Mouse (Mus musculus) right cerebral cortex, postnatal 4 days (tissue): ENCODE measurements at regions not wholly inside any gene's neighbourhood (a gene's known extent, or its start where the extent isn't known, plus 50 kb on each side); places are given as distances from the start of the nearest gene placed in this dataset.

ENCODE experiments used
- DNase-seq: peaks from one replicate; pipeline ENCODE4 v3.0.0-alpha.2; 2022

DNA sequence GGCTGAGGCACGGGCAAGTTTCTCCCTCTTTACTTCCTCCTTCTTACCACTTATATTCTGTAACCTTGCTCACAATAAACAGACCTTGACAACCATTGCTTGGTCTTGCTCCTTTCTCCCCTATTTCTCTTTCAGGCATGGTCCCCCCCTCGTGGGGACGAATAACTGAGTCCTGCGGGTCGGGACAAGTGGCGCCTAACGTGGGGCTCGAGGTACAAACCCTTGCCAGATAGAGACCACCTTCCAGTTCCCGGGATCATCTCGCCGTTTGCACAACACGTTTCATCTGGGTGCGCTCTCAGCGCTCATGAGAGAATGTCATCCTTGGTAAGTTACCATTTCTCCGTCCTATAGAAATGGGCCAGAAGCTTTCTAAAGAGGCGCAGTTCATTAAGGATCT, 79.6 kb upstream of the Foxn3 start:
- DNase-seq, result no peak

DNA sequence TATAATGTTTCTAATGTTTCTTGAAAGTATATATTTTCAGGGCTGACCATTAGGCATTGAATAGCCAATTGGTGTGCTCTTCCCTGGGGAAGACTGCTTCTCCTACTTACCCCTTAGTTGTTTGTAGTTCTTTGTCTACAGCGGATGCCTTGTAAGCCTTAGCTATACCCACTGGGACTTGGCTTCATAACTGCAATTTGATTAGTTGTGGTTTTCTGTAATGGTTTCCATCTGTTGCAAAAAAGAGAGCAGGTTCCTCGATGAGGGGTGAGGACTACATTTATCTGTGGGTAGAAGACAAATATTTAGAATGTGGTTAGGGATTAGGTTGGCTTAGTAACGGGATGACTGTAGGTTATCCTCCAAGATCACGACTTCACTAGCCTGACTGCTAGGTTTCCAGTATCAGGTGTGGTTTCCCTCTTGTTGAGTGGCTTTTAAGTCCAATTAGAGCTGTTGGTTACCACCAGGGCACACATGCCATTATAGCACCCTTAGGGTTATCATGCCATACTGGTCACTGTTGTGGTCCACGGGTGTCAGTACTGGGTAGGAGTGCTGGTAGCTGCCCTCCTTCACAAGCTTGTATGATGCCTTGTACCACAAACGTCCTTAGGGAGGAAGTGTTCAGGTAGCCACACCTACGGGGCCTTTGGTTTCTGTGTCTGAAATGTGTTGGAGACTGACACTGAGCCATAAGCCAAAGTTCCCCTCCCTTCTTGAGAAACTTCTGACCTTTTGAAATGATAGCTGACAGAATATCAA, 78.9 kb upstream of the Foxn3 start:
- DNase-seq, result no peak

DNA sequence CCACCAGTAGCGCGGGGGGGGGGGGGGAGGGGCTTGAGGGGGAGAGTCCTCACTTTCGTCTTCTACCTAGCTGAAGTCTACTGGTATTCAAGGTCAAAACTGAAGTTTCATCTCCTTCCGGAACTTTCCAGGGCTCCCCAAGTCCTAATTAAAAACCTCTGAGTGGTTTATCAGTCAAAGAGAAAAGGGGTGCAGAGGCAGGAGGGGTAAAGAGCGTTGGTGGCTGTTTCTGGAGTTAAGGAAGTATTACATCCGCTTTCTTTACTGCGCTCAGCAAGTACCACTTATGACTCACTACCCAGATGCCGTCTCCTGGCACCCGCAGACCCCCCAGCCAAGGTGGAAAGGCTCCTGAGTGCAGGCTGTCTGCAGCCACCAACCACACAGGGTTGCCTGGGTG, 77.9 kb upstream of the Foxn3 start:
- DNase-seq, result no peak

DNA sequence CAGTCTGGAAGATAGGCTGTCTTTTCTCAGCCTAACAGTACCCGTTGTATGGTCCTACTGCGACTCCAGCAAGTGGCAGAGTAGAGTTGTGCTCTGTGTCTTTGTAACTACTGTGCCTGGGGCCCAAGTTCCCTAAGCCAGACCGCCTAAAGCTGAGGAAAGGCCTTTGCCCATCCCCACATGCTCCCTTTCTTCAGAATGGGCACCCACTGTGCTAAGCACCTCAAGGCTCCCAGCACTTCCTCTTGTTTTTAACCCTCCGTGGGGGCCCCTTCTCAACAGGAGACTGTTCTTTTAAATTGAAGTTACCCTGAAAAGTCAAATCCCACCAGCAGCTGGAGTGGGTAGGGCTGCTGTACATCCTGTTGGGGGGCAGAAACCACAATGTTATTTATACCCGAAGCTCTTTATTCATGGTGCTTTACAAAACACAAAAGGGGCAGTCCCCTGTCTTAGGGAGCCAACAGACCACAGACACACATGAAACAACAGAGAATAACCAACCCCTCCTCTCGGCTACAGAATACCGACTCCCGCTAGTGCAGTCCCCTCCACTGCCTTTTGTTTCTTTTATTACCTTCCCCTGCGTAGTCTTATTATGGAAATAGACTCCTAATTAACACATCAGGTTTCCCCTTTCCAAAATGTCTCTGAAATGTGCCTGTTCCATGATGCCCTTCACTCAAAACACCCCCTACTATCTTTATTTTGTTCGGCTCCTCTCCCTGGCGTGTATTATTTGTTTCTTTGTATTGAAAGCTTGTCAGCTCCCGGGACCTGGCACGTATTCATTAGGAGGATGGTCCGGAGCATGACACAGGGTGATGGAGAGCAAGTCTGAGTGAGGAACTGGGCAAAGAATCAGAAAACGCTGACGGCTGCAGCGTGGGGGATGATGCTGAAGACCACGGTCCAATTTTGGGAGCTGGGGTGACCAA, 77.1 kb upstream of the Foxn3 start:
- no peak for DNase-seq

DNA sequence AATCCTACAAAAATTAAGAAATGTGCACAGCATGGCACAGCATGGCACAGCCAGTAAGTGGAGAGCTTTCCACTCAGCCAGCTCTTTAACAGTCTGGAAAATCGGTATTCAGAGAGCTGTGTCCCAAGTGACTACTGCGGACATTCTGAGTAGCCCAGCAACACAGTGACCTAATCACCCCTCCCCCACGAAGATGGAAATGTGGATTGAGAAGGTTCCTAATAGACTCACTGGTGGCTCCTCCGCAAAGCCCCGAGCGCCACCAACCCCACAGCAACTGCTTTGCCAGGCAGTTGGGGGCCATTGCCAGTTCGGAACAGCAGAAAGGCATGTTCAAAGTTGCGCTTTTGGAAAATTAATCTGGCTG, 76.4 kb upstream of the Foxn3 start:
- peak; percentile 32 for DNase-seq

DNA sequence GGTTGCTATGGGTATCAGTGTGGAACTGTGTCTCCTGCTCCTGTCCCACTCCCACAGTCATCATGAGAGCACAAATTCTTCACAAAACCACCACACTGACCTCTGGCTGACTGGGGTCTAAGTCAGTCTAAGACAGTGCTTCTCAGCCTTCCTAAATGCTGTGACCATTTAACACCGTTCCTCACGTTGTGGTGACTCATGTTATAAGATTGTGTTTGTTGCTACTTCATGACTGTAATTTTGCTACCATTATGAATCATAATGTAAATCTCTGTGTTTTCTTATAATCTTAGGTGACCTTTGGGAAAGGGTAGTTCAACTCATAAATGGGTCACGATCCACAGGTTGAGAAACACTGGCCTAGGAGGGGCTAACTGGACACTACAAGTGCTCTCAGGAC, 75.7 kb upstream of the Foxn3 start:
- no peak for DNase-seq

DNA sequence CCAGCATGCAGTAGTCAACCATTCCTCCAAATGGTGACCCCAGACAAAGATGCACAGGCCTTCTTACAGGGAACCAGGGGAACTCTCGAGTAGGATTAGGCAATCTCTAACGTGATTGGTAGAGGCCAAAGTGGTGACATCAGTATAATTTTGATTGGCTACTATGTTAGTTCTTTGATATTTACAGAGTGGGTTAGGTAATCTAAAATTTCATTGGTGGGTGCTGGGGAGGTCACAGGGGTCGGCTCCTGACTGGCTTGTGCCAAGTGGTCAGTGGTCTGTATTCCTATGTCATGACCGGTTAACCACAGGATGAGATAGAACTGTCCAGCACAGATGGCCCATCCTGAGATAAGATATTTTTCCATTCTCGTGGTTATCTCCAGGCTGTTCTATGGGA, 74.6 kb upstream of the Foxn3 start:
- no peak for DNase-seq

DNA sequence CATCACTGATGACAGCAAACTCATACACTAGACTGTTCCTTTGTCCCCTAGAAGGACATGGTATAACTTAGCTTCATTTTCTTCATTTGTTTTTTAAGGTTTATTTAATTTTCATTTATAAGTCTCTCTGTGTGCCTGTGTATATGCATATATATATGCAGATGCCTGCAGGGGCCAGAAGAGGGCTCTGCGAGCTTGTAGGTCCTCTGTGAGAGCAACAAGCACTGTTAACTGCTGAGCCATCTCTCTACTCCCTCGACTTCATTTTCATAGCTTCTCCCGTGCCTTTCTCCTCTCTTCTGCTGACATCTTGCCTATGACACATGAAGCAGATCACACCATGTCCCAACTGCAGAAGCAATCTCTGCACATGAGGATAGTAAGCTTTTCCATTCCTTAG, 72.9 kb upstream of the Foxn3 start:
- DNase-seq, result no peak

DNA sequence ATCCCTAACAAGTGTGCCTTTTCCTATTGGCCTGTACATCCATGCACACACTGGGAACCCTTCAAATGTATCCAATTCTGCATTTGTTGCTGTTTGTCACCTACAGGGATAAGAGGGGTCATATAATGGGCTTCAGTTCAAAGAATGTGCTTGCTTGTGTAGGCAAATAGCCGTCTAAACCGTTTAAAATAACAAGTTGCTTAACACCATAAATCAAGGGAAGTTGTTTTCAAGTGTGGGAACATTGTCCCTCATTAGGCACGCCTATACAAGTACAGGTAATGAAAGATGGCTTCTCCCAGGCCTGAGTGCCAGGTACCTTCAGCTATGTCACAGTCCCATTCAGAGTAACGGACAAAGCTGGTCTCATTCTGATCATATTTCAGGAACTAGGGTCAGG, 72.0 kb upstream of the Foxn3 start:
- DNase-seq, result no peak

DNA sequence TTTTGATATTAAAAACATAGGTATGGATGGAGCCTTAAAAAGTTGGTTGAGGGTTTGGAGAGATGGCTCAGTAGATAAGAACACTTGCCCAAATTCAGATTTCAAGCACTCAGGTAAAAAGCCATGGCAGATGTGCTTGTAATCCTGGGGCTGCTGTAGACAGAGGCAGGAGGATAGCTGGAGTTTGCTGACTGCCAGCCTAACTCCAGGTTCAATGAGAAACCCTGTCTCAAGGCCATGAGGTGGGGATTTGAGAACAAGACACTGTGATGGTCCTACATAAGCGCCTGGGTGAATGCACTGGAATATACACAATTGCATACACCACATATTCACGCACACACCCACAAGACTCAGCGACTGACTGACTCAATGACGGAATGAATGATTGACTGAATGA, 71.3 kb upstream of the Foxn3 start:
- DNase-seq, result no peak

DNA sequence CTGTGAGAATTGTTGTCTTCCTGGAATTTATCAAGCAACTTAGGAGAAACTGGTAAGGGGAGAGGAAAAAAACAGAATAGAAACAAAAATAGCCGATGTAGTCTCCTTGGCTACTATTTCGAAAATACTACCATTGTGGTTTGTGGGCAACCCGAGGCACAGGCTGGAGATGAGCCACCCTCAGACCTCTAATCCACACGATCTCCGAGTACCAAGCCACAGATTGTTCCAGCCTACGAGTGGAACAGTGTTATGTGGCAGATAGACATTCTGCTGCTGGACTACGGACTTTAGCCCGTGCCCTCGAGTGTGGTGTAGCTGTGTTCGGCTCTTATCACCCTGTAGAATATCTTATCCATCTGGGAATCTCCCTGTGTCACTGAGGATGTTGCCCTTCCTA, 70.3 kb upstream of the Foxn3 start:
- DNase-seq, result no peak

DNA sequence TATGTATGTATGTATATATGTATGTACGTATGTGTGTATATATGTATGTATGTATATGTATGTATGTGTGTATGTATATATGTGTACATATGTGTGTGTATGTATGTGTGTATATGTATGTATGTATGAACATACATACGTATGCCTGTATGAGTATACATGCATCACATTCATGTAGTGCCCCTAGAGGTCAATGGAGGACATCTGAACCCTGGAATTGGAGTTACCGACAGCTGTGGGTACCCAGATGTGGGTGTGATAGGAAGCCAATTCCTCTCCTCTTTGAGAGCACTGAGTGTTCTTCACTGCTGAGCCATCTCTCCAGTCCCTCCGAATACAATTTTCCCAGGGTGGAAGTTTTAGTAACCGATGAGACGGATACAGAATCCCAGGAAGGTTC, 69.6 kb upstream of the Foxn3 start:
- no peak for DNase-seq

DNA sequence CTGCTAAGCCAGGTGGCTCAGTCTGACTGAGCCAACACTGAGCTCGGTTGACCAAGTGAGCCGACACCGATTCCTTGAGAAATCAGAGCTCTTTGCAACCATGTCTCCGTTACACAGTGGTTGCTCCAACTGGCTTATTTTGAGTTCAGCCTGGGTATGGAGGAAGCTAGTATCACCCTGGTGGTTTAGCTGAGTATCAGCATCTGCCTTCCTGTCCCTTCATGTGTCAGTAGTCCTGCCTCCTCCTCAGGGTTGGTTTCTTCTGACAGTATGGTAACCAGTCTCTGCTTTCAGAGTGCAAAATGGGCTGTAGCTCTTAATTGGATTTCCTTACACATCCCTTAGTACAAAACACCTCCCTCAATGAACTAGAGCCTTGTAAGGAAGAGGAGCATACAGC, 66.2 kb upstream of the Foxn3 start:
- no peak for DNase-seq

DNA sequence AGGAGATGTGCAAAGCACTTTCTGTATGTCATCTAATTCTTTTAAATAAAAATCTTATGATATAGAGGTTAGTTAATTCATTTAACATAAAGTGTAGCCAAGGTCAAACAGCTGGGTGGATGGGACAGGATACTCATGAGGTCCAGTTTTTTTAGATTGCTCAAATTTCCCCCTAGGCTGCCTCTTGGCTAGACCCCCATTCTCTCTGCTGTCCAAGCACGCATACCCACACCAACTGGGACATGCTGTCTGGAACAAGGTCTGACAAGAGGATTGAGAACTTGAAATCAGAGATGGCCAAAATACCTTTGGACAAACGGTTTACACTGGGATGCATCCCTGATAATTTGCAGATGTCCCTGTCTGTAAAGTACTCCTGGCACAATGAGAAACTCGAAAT, 65.0 kb upstream of the Foxn3 start:
- DNase-seq, result no peak

DNA sequence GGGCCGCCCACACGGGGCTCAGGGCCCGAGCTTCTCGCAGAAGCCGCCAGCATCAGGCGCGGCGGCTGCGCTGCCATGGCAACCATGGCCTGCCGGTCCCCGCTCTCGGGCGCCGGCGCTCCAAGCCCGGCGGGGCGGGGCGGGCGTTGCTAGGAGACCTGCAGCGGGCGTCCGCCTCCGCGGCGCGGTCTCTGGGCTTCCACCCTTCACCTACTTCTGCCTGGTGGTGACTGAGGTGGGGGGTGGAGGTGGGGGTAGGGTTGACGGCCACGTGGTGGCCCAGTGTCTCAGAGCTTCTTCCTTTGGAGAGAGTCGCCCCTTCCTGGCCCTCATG, 64.5 kb upstream of the Foxn3 start:
- peak; percentile 91 for DNase-seq

DNA sequence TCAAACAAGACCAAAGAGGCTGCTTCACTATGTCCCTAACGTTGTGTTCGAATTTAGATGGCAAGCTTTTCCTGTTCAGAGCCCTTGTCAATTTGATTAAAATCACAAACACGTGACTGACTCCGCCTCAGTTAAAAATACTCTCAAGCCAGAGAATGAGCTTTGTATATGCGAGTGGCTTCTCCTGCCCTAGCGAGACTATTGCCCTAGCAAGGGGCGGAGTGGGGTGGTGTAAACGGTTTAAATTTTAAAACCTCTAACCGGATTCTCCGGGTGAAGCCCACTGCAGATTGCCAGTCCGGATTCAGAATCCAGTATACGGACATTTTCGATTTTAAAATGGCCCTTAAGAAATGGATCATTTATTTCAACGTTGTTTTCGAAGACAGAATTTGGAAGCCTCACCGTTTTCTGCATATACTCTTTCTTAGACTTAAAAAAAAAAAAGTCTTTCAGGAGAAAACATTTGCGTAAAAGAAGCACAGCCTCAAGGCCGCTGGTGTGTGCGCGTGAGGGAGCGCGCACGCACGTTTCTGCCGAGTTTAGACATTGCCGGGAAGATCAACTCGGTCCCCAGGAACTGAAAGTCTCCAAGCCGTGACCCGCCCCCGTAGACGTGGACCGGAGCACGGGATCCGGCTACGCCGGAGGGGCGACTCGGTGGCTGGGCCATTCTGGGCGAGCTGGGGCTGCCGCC, 64.0 kb upstream of the Foxn3 start:
- peak; percentile 31 for DNase-seq

DNA sequence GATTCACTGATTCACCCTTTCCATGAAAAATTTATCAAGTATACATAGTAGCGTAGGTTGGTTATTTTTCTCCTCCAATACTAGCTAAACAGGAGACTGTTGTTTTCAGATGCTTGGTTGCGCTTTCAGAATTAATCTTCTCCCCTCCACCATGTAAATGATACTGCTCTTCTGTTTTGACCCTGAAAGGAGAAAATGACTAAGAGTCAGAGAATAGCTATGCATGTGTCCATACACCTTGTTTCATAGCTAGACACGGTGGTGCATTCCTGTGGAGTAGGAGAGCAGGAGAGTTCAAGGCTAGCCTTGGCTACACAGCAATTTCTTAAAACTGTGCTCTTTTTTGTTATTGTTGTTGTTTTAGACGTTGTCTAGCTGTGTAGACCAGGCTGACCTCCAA, 62.8 kb upstream of the Foxn3 start:
- DNase-seq, result no peak

DNA sequence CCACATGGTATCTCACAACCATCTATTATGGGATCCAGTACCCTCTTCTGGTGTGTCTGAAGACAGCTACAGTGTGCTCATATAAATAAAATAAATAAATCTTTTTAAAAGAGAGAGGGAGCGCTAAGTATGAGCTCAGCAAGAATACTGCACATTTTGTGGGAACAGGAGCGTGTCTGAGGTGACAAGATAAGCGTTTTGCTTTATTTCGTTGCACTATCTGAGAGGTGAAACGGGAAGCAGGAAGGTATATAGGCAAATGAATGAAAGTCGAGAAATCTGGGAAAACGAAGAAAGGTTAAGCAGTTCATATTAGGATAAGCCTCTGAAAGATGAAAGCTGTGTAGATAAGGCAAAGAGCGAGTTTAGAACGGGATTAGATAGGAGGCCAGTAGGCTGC, 61.7 kb upstream of the Foxn3 start:
- DNase-seq, result no peak

DNA sequence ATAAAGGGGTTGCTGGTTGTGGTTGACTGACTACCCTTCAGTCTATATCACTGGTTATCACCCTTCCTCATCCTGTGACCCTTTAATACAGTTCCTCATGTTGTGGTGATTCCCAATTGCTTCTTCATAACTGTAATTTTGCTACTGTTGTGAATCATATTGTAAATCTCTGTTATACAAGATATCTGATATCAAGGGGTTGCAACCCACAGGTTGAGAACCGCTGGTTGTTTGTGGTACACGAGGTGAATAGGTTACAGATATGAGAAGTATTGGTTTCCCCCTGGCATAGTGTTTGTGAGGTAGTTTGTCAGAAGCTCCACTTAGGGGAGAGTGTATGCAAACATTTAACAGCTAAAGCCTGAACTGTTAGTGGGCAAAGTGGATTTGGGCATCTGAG, 58.9 kb upstream of the Foxn3 start:
- DNase-seq, result no peak

DNA sequence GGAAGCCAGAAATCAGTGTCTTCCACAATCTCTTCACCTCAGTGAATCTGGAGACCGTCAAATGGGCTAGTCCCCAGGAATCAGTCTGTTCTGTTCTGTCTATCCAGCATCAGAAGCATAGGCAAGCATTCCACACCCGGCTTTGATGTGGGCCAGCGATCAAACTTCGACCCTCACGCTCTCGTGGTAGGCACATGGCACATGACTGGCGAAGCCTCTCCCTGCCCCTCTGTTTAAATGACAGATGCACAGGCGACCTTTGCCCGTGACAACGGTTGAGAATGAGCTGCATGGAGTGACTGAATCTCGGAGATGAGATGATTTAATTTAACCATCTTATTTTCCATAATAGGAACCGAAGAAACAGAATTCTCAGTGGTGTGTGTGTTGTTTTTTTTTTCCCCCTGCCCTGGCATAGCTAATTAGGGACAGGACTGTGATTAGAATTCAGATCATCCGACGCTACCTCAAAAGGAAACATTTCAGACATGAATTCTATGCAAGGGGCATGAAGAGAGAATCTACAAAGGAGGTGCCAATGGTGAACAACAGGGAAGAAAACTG, 53.9 kb upstream of the Foxn3 start:
- DNase-seq, result no peak

DNA sequence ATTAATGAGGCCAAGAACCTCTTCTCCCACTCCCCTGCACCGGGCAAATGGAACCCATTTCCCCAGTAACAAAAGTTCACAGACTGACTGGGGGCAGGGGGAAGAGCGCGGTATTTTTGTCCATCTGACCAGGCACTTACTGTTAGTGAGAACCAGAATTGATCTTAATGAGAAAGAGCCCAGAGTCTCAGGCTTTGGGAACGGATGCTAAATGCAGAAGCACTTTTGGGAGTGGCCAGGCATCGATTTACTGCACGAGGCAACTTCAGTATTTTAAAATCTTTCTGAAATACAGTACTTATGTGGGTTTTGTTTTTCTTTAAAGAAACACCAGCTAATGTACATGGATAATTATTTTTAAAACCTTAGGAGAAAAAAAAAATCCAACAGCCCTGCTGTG, 51.0 kb upstream of the Foxn3 start:
- DNase-seq, result no peak
